Mouse (Mus musculus): ENCODE results near the gene Abca13.
"Not testable (repeated sequence)": the region's sequence is repeated elsewhere in the genome, so short reads cannot be mapped to it uniquely, and the experiment has no call there.

The Abca13 gene

DNA sequence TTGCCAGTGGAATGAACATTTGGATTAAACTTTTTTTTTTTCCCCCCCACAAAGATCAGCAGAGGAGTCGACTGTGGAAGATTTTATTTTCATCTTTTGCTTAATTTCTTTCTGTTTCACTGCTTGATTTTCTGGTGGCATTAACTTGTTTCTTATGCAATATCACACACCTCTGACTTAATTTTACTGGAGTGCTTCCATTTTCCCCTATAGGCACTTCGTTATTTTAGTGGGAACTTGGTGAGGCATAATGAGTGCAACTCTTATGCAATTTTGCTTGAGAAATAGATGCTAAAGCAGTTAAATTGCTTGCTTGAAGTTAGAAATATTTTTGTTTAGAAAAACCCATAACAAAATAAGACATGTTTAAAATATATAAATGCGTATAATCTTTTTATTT, 94.0 kb downstream of the Abca13 start:
- no peak for DNase-seq (ENCODE audit: low read depth, low spot score)

- no peak for DNase-seq (ENCODE audit: low read depth, low spot score)
Measured at GRCm38 (mm10) chr11:9291168-9291567, 99.4 kb downstream of the Abca13 start.

DNA sequence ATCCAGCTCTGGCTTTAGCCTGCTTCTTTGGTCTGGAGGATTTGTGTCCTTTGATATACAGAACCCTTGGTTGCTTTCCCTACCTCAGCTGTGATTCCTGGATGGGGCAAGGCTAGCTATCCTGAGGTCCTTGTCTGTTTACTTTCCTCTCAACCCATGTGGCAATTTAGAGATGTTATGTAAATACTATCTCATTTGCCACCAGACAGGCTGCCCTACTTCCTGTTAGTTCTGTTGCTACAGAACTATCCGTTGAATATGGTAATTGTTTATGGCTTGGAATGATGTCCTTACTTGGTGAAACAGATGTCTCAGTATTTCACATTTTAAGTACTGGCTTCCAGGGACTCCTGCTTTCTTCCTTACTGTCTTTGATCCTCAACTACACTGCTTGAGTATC, 107.9 kb downstream of the Abca13 start:
- no peak for DNase-seq (ENCODE audit: low read depth, low spot score)

- no peak for DNase-seq (ENCODE audit: low read depth, low spot score)
Measured at GRCm38 (mm10) chr11:9305450-9305849, 113.7 kb downstream of the Abca13 start.

DNA sequence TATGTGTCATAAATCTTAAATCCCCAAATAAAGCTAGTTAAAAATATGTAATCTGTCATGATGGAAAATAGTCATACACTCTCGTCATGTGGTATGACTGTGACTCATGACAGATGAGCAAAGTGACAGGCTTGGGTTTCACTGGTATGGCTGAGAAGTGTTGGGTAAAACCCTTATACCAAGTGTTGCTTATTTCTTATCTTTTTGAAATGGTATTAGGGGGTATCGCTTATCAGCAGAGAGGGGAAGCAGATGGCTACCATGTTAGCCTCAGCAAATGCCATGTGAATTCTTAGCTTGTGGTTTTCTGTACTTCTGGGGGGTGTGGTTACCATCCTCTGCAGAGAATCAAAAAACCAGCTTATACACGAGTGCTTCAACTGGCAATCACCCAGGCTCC, 124.8 kb downstream of the Abca13 start:
- no peak for DNase-seq (ENCODE audit: low read depth, low spot score)

GRCm38 (mm10) chr11:9317076-9317929, 125.6 kb downstream of the Abca13 start:
- peak; percentile 73 for DNase-seq (ENCODE audit: low read depth, low spot score)

DNA sequence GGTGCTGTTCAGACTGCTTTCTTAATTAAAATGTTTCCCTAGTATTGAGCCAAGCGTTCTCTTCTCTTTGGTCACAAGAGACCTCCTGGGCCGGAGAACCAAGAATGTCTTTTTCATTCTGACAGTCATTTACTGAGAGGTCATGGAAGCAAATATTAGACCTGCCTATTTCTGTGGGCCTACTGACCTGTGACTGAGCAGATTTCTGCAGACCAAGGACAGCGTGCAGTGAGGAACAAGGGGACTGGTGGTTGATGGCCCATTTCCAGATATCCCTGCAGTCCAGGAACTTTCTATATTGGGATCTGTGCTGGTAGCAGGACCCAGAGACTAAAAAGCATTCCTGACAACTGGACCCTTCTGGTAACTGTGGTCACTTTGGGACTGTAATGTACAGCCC, 146.4 kb downstream of the Abca13 start:
- DNase-seq (ENCODE audit: low read depth, low spot score): no peak

- peak; percentile 12 for DNase-seq (ENCODE audit: low read depth, low spot score)
Measured at GRCm38 (mm10) chr11:9347724-9348123, 156.0 kb downstream of the Abca13 start.

DNA sequence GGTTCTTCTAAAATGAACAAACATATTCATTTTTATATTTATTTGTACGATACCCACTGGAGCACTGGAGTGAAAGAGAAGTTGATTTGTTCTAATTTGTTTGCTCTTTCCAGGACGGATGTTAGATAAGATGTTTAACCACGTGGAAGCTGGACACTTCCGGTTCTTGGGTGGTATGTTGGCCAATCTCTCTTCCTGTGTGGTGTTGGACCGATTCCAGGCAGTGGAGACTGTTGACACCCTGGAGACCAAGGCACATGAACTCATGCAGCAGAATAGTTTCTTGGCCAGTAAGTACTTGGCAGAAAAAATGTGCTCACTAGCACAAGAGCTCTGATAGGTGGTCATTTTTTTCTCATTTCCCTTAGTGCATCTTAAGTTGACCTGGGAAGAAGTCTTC, 181.4 kb downstream of the Abca13 start:
- no peak for DNase-seq (ENCODE audit: low read depth, low spot score)

DNA sequence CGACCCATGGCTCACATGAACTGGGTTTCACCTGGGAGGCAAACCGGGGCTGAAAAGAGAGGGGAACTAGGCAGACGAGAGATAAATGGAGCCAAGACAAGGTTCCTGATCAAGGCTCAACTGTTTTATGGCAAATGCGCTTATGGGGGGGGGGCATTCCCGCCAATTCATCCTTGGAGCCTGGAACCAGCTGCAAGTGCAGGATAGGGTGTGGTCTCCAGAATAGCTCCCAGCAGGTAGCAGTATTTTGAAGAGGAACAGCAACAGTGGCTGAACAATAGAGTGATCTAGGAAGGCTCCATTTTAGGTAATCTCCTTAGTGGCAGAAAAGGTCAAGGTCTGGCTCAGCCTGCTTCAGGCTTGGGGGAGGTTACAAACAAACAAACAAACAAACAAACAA, 182.7 kb downstream of the Abca13 start:
- DNase-seq (ENCODE audit: low read depth, low spot score): not testable (repeated sequence)

DNA sequence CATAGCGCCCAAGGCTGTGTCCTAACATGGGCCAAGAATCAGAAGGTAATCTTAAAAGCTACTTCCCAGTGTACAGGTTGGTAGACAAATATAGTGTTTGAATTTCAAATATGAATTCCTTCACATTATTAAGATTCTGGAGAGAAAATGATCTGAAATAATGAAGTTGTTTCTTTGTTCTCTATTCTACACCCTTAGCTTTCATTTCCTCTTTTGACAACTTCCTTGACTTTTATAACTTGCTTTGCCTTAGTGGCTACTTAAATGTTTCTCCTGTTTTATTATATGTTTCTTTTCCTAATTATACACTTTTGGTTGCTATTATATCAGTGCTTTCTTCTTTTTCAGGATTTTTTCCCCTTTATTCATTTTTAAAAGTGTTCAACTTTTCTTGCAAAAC, 196.8 kb downstream of the Abca13 start:
- DNase-seq (ENCODE audit: low read depth, low spot score): no peak

- DNase-seq (ENCODE audit: low read depth, low spot score): no peak
Measured at GRCm38 (mm10) chr11:9416946-9417345, 225.2 kb downstream of the Abca13 start.

DNA sequence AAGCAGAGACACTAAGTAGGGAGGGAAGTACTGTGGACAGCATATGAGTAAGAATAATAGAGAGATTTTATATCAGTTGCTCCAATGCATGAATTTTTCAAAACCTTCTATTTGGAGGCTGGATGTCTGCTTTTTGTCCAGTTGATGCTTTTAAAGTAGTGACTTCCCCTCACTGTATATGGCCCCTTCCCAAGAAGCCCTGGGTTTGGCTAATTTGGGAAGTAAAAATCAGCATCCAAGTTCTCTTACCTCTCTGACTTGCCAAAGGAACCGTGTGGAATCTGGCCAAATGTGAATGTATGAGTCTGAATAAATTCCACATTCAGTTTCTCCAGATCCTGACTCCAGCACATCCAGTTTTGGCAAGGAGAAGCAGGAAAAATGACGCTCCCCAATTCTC, 228.5 kb downstream of the Abca13 start:
- DNase-seq (ENCODE audit: low read depth, low spot score): no peak

GRCm38 (mm10) chr11:9427411-9427810, 235.7 kb downstream of the Abca13 start:
- no peak for DNase-seq (ENCODE audit: low read depth, low spot score)

- DNase-seq (ENCODE audit: low read depth, low spot score): no peak
Measured at GRCm38 (mm10) chr11:9432807-9433206, 241.1 kb downstream of the Abca13 start.

DNA sequence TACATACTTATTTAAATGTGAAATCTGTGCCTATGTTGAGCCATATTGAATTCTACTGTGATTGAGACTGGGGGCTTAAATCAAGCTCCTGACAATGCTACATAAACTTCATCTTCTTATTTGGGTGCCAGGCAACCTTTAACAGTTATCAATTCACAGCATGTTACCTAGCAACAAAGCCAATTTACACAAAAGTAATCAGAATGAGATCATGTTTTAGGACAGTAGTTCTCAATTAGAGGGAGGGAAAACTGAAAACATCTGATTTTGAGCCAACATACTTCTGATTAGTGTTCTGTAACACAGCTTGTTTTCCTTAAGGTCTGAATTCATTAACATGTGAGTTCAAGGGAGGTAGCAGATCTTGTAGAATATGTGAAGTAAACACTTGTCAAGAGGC, 244.9 kb downstream of the Abca13 start:
- no peak for DNase-seq (ENCODE audit: low read depth, low spot score)

- no peak for DNase-seq (ENCODE audit: low read depth, low spot score)
Measured at GRCm38 (mm10) chr11:9439781-9440180, 248.0 kb downstream of the Abca13 start.

DNA sequence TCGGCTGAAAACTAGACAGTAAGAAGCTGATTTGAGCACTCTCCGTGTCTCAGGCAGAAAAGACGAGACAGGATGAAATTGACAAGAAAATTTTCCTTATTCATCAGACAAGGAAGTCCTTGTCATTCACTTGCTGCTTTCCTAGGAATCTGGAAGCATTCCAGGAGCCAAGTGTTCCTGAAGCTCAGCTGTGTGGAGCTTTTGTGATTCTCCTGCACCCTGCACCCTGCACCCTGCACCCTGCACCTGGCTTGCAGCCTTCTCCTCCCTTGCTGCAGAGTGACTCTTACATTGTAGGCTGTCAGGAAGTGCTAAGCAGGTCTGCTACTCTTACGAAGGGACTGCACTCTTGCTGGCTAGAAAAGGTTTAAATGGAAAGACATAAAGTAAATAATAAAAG, 249.4 kb downstream of the Abca13 start:
- DNase-seq (ENCODE audit: low read depth, low spot score): no peak

GRCm38 (mm10) chr11:9472400-9472799, 280.7 kb downstream of the Abca13 start:
- no peak for DNase-seq (ENCODE audit: low read depth, low spot score)

- peak; percentile 64 for DNase-seq (ENCODE audit: low read depth, low spot score)
Measured at GRCm38 (mm10) chr11:9481511-9481910, 289.8 kb downstream of the Abca13 start.

GRCm38 (mm10) chr11:9500326-9501142, 308.8 kb downstream of the Abca13 start:
- no peak for DNase-seq (ENCODE audit: low read depth, low spot score)

DNA sequence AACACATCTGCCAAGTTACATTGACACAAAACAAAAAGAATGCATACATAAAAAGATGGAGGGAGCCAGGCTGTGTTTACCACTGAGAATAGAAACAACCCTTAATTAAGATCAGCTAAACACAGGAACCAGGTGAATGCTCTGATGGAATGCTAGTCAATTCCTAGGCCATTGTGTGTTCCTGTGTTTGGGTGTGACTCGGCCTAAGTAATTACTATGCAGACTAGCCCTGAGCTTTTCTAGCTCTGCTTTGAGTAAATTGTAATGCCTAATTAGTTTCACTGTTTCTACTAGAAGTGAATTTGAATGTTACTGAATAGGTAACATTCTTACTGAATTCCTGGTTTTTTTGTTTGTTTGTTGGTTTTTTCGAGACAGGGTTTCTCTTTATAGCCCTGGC, 323.2 kb downstream of the Abca13 start:
- DNase-seq (ENCODE audit: low read depth, low spot score): not testable (repeated sequence)

DNA sequence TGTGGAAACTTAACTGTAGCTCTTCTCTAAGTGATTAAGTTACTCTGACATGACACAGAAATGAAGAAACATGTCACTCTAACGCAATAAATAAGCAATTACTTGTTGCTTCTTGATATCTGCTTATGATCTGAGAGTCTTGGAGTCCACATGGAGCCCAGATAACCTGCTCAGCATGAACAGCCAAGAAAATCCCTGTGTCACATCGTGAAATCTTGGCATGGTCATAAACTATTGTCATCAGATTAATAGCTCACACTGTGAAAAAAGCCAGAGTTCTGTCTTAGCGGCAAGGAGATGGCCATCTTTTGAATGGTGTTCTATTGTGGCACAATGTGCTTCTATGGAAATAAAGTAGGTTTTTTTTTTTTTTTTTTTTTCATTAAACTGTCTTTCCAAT, 336.8 kb downstream of the Abca13 start:
- no peak for DNase-seq (ENCODE audit: low read depth, low spot score)
